Mouse (Mus musculus) forebrain, embryonic 16.5 days (tissue): ENCODE measurements at regions not wholly inside any gene's neighbourhood (a gene's known extent, or its start where the extent isn't known, plus 50 kb on each side); places are given as distances from the start of the nearest gene placed in this dataset.

ENCODE experiments used
- ATAC-seq: fragments of 200-750 bp; cut with Nextera tagmentation; 2 replicates; pipeline ENCODE4 v1.8.0; 2017; ENCODE audit warnings: mild to moderate bottlenecking, moderate library complexity
- H3K27ac ChIP-seq: fragments of 300-500 bp; sonication (generic); 2 replicates; pipeline ENCODE4 v1.5.1; 2014; ENCODE audit warnings: low read length, control low read depth
- H3K27me3 ChIP-seq: fragments of 300-500 bp; sonication (generic); replicated peaks from 2 replicates; pipeline ENCODE4 v1.6.1; 2014; ENCODE audit warnings: low read length; ENCODE audit not compliant: control insufficient read depth, insufficient read depth
- H3K36me3 ChIP-seq: fragments of 300-500 bp; sonication (generic); 2 replicates; pipeline ENCODE4 v1.6.1; 2014; ENCODE audit not compliant: control insufficient read depth, insufficient read depth
- H3K4me1 ChIP-seq: fragments of 300-500 bp; sonication (generic); replicated peaks from 2 replicates; pipeline ENCODE4 v1.6.1; 2014; ENCODE audit warnings: low read length; ENCODE audit not compliant: control insufficient read depth, insufficient read depth
- H3K4me2 ChIP-seq: fragments of 300-500 bp; sonication (generic); 2 replicates; pipeline ENCODE4 v1.6.1; 2014; ENCODE audit warnings: mild to moderate bottlenecking, low read length, control low read depth
- H3K4me3 ChIP-seq: fragments of 300-500 bp; sonication (generic); replicated peaks from 2 replicates; pipeline ENCODE4 v1.5.1; 2014; ENCODE audit warnings: mild to moderate bottlenecking, low read length, control low read depth
- H3K9ac ChIP-seq: fragments of 300-500 bp; sonication (generic); replicated peaks from 2 replicates; pipeline ENCODE4 v1.6.1; 2014; ENCODE audit warnings: low read depth, low read length, control low read depth
- H3K9me3 ChIP-seq: fragments of 300-500 bp; sonication (generic); 2 replicates; pipeline ENCODE4 v1.6.1; 2016; ENCODE audit warnings: low read length; ENCODE audit not compliant: control insufficient read depth
- WGBS: fragments of 180-500 bp; shearing (Covaris S2); extraction: QIAGEN DNeasy Blood & Tissue Kit; methylation state at CpG from one replicate; pipeline ENCODE4 v1.1.7; 2014; 5-methylcytosine and 5-hydroxymethylcytosine counted together

DNA sequence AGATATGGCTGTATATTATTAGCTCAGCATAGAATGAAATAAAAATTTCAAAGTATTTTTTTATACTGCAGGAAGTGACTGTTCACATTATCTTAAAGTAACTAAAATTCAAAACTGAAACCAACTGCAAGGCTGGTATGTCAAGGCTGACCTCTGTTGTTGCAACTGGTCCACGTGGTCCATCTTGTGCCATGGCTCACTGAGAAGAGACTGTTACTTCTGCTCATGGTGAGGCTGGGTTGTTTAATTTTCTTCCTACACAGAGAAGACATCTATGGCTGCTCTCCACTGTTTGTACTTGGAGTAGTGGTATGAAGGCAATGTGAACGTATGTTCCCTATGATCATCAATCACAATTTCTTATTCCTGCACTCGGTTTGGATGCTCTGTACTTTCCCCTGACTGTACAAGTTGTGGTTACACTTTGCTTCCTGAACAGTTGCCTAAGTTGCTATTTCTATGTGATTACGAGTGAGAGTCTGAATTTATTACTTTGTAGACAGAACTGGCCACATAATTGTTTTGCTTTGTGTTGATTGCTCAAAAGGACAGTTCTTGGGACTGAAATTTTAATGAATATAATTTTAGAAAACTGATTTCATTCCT lies 946.1 kb downstream of the Trim52 start:
- H3K9me3 ChIP-seq: no peaks in the 10 kb centered on the region
- H3K4me1 ChIP-seq: no peaks in the 10 kb centered on the region
- no peak overlapping the region for H3K4me3 ChIP-seq
- ATAC-seq: no peak
- no peaks in the 10 kb centered on the region for H3K36me3 ChIP-seq
- WGBS: 87% methylated on average over 4 of the region's 4 CpGs
- H3K9ac ChIP-seq: no peak overlapping the region
- H3K27ac ChIP-seq: no peak overlapping the region
- H3K4me2 ChIP-seq: no peak overlapping the region
- H3K27me3 ChIP-seq: no peaks in the 10 kb centered on the region

DNA sequence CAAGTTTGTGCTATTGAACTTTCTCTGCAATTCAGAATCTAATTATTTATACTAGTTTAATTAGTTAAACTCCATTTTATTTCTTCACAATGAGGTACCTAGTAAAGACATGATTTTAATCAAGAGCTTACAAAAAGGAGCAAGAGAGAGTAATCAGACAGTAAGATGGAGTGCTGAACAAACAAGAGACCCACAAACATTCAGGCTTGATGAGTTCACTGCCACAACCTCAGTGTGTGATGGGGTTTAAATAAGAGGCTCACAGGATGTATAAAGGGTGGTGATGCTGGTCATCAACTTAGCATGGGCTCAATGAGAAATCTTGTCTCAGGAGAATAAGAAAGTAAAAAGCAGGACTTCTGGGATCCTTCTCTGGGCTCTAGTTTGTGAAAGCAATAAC lies 962.6 kb downstream of the Trim52 start:
- ATAC-seq: no peak
- no peak overlapping the region for H3K27ac ChIP-seq

DNA sequence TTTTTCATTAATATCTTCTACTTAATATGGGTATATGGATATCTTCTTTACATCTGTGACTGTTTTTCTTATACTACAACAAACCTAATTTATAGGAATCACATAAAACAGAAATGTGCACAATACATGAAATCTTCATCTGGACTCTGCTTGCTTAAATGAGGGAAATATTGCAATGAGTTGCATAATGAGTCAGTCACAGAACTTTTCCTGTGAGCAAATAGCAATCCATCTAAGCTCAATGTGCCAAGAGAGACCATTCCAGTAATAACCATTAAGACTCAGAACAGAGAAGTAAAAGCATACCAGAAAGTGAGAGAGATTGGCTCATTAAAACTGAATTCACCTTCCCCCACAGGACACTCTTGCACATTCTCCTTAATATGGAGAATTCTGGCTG lies 974.4 kb downstream of the Trim52 start:
- H3K36me3 ChIP-seq: no peaks in the 10 kb centered on the region
- H3K27ac ChIP-seq: no peak overlapping the region
- H3K4me1 ChIP-seq: no peaks in the 10 kb centered on the region
- no peak overlapping the region for H3K9ac ChIP-seq
- no peak overlapping the region for H3K4me3 ChIP-seq
- no peak for ATAC-seq
- H3K27me3 ChIP-seq: no peaks in the 10 kb centered on the region
- no peaks in the 10 kb centered on the region for H3K9me3 ChIP-seq
- no peak overlapping the region for H3K4me2 ChIP-seq

More for the DNA sequence above, 962.6 kb downstream of the Trim52 start:
- H3K9me3 ChIP-seq: no peaks in the 10 kb centered on the region
- H3K4me1 ChIP-seq: no peaks in the 10 kb centered on the region
- H3K9ac ChIP-seq: no peak overlapping the region
- no peak overlapping the region for H3K4me3 ChIP-seq
- no peak overlapping the region for H3K4me2 ChIP-seq
- no peaks in the 10 kb centered on the region for H3K36me3 ChIP-seq
- no peaks in the 10 kb centered on the region for H3K27me3 ChIP-seq
